Mouse (Mus musculus) spleen, adult 2 months (tissue): ENCODE measurements at regions not wholly inside any gene's neighbourhood (a gene's known extent, or its start where the extent isn't known, plus 50 kb on each side); places are given as distances from the start of the nearest gene placed in this dataset.

Experiments
- DNase-seq, 2 experiments: peaks; one replicate each; pipeline versions ENCODE4 v3.0.0 to v3.0.0-alpha.2; 2012 to 2021; ENCODE audit warnings: low spot score in 2 of 2, low read depth in 1 of 2
- H3K27ac ChIP-seq: fragments of 200-500 bp; 2 replicates; pipeline ENCODE4 v1.5.1; 2012; ENCODE audit warnings: low read length, inconsistent platforms; ENCODE audit not compliant: insufficient read depth
- H3K27me3 ChIP-seq: fragments of 200-500 bp; 2 replicates; pipeline ENCODE4 v1.6.1; 2012; ENCODE audit warnings: mild to moderate bottlenecking, moderate library complexity, low read length, inconsistent platforms; ENCODE audit not compliant: control insufficient read depth, insufficient read depth
- H3K36me3 ChIP-seq: fragments of 200-500 bp; 2 replicates; pipeline ENCODE4 v1.6.1; 2012; ENCODE audit warnings: mild to moderate bottlenecking, low read length, inconsistent platforms; ENCODE audit not compliant: control insufficient read depth, insufficient read depth
- H3K4me1 ChIP-seq: fragments of 200-500 bp; 2 replicates; pipeline ENCODE4 v1.6.1; 2011; ENCODE audit warnings: inconsistent platforms; ENCODE audit not compliant: control insufficient read depth, insufficient read depth, insufficient read length
- H3K4me3 ChIP-seq: fragments of 200-500 bp; 2 replicates; pipeline ENCODE4 v1.5.1; 2011; ENCODE audit warnings: mild to moderate bottlenecking, inconsistent platforms; ENCODE audit not compliant: insufficient read depth, insufficient read length; ENCODE audit errors: extremely low read depth
- CTCF ChIP-seq: fragments of 200-500 bp; IDR thresholded peaks from 2 replicates; pipeline ENCODE4 v1.5.1; 2011; ENCODE audit warnings: mild to moderate bottlenecking, inconsistent platforms; ENCODE audit not compliant: insufficient read depth, insufficient read length, insufficient replicate concordance; ENCODE audit errors: extremely low read depth
- POLR2A ChIP-seq: fragments of 200-500 bp; IDR thresholded peaks from 2 replicates; pipeline ENCODE4 v1.6.1; 2011; ENCODE audit warnings: low read depth, low read length, inconsistent platforms
- WGBS: fragments of 180-500 bp; shearing (Covaris S2); methylation state at CpG from one replicate; pipeline ENCODE4 v1.1.7; 2018; 5-methylcytosine and 5-hydroxymethylcytosine counted together

DNA sequence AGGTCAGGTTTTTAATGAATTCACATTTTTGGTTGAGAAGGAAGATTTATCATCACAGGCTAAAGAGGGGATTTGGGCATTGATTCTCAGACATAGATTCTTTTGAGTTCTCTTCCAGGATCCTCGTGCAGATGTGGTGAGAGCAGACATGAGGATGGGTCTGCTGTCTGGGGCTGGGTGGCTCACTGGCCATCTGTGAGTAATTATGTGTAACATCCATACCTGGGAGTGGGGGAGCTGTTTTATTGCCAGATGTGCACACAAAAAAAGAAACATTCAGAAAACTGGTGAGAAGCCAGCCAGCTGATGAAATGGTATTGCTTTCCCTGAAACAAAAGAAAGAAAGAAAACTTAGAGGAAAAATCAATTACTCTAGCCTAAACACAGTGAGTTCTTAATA is 108.7 kb upstream of the D16Ertd472e start:
- no peak overlapping the region for H3K27ac ChIP-seq
- 74% methylated on average over 1 of the region's 1 CpGs for WGBS
- H3K4me3 ChIP-seq: no peak overlapping the region
- no peak for DNase-seq
- no peaks in the 10 kb centered on the region for H3K4me1 ChIP-seq
- no peaks in the 10 kb centered on the region for H3K27me3 ChIP-seq
- TF ChIP-seq POLR2A (no peak), CTCF (no peak)
- H3K36me3 ChIP-seq: no peaks in the 10 kb centered on the region

DNA sequence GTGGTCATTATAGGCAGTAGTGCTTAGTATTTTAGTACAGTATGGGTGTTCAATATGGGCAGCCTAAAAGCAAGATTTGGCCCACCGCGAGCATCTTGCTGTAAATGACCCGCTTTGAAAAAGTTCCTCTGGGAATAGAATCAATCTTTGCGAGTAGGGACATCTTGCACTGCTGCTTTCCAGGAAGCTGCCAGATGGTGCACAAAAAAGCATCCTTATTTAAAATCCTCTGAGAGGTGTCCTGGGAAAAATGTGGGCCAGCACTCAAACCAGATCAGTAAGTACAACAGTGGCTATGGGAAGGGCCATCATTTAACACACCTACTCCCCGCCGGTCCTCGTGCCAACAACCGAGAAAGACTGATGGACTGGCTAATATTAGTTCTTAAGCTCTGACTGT is 107.5 kb upstream of the D16Ertd472e start:
- Histone ChIP-seq H3K27me3 (no peaks in the 10 kb centered on the region), H3K4me3 (no peak overlapping the region), H3K27ac (no peak overlapping the region), H3K4me1 (no peaks in the 10 kb centered on the region), H3K36me3 (no peaks in the 10 kb centered on the region)
- TF ChIP-seq CTCF (no peak), POLR2A (no peak)
- WGBS: 88% methylated on average over 8 of the region's 8 CpGs
- DNase-seq: no peak

DNA sequence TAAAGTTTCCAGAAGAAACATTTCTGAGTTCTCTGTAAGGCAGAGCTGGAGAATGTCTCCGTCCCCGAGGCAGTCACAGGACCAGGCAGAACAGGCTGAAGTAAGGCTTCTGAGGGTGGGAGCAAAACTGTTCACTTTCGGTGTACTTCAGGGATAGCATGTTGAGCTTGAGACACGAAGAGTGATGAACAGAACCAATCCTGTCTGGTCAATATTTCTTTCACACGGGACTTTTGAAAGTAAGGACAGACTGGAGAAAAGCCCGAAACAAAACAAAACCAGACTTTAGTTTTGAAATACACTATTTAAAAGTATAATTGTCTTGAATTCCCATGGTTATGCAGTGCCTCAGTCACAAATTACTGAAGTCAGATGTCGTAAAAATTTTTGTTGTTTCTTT is 84.6 kb upstream of the D16Ertd472e start:
- no peaks in the 10 kb centered on the region for H3K4me1 ChIP-seq
- no peak overlapping the region for H3K4me3 ChIP-seq
- H3K27me3 ChIP-seq: no peaks in the 10 kb centered on the region
- no peak for TF ChIP-seq CTCF
- TF ChIP-seq POLR2A: no peak
- H3K36me3 ChIP-seq: no peaks in the 10 kb centered on the region
- WGBS: 82% methylated on average over 7 of the region's 7 CpGs
- no peak for DNase-seq
- H3K27ac ChIP-seq: no peak overlapping the region

DNA sequence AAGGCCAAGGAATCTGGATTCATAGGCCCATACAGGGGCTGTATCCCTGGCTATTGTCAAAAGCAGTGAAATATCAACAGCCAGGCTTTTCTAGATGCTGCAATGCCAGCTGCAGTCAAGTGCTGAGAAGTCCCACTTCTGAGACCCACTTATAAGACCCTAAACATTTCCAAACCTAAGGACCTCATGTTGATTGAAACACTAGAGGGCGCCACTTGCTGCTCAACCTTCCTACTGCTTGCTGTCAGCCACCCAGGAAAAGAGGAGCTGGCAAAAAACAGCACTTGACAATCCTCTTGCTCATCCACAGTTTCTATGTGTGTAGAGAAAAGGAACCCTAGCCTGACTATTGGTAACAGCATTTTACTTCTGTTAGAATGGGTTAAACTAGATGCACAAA is 68.2 kb upstream of the D16Ertd472e start:
- Histone ChIP-seq H3K4me3 (no peak overlapping the region), H3K4me1 (no peaks in the 10 kb centered on the region), H3K27ac (no peak overlapping the region), H3K27me3 (no peaks in the 10 kb centered on the region), H3K36me3 (no peaks in the 10 kb centered on the region)
- no peak for DNase-seq
- WGBS: 14% methylated on average over 1 of the region's 1 CpGs
- TF ChIP-seq CTCF (no peak), POLR2A (no peak)

GRCm38 (mm10) chr16:78641717-78642116 is 65.2 kb upstream of the D16Ertd472e start:
- Histone ChIP-seq H3K36me3 (no peaks in the 10 kb centered on the region), H3K4me1 (no peaks in the 10 kb centered on the region), H3K27me3 (no peaks in the 10 kb centered on the region), H3K27ac (no peak overlapping the region), H3K4me3 (no peak overlapping the region)
- 88% methylated on average over 5 of the region's 5 CpGs for WGBS
- no peak for DNase-seq
- TF ChIP-seq CTCF (no peak), POLR2A (no peak)

GRCm38 (mm10) chr16:78641205-78641604 is 64.7 kb upstream of the D16Ertd472e start:
- 91% methylated on average over 3 of the region's 3 CpGs for WGBS
- H3K27me3 ChIP-seq: no peaks in the 10 kb centered on the region
- no peak for DNase-seq
- no peak overlapping the region for H3K4me3 ChIP-seq
- no peaks in the 10 kb centered on the region for H3K36me3 ChIP-seq
- no peak for TF ChIP-seq CTCF
- TF ChIP-seq POLR2A: no peak
- H3K4me1 ChIP-seq: no peaks in the 10 kb centered on the region
- no peak overlapping the region for H3K27ac ChIP-seq

- DNase-seq: no peak
- Histone ChIP-seq H3K27me3 (no peaks in the 10 kb centered on the region), H3K4me1 (no peaks in the 10 kb centered on the region), H3K27ac (no peak overlapping the region), H3K4me3 (no peak overlapping the region), H3K36me3 (no peaks in the 10 kb centered on the region)
- TF ChIP-seq POLR2A (no peak), CTCF (no peak)
- 82% methylated on average over 6 of the region's 6 CpGs for WGBS
Measured at GRCm38 (mm10) chr16:78637452-78637851, 60.9 kb upstream of the D16Ertd472e start.
